Mouse (Mus musculus) liver, embryonic 14.5 days (tissue): ENCODE measurements around the gene Fignl1.

Source experiments
- CTCF ChIP-seq: IDR thresholded peaks from 2 replicates; pipeline ENCODE4 v1.5.1; 2016; ENCODE audit warnings: antibody characterized with exemption, low read depth, control low read depth
- EP300 ChIP-seq: IDR thresholded peaks from 2 replicates; pipeline ENCODE4 v1.6.1; 2016; ENCODE audit warnings: antibody characterized with exemption, low read depth

DNA sequence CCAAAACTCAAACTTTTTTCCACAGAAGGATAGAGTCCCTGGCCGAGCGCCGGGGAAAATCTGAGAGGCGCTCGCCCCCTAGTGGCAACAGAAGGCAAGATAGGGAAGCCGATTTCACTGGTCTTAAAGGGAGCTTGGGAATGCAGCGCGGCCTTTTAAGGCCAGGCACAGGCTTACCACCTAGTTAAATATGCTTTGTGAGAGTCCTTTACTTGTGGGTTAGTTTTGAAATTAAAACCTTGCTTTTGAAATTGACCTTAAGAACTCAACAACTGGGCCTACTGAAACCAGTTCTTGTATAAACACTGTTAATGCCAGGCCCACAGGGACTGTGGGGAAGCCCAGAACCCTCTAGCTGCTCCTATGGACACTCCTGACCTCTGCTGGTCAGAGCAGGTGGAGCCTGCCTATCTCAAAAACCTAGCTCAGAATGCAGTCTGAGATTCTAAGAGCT, 20.2 kb downstream of the Fignl1 start:
- TF ChIP-seq CTCF (peak; percentile 81), EP300 (0 out of 2 replicates have a peak, but pooled peaks have one; percentile 7)
